Mouse (Mus musculus) hindbrain, postnatal 0 days (tissue): ENCODE measurements around the gene Capn5. TPM values are rescaled to one million over a fixed set of nuclear protein-coding genes. Genes with fewer than 3 reads are reported as not detected.

Experiments
- ATAC-seq: fragments of 200-750 bp; cut with Nextera tagmentation; 2 replicates; pipeline ENCODE4 v1.8.0; 2017; ENCODE audit warnings: mild to moderate bottlenecking, moderate TSS enrichment, moderate library complexity
- DNase-seq: peaks from one replicate; pipeline ENCODE4 v3.0.0-alpha.2; 2015; ENCODE audit warnings: low spot score
- H3K27ac ChIP-seq: fragments of 300-500 bp; sonication (generic); 2 replicates; pipeline ENCODE4 v1.5.1; 2014; ENCODE audit warnings: mild to moderate bottlenecking
- H3K27me3 ChIP-seq: fragments of 300-500 bp; sonication (generic); 2 replicates; pipeline ENCODE4 v1.6.1; 2014; ENCODE audit warnings: low read length, mixed read lengths; ENCODE audit not compliant: insufficient read depth
- H3K36me3 ChIP-seq: fragments of 300-500 bp; sonication (generic); 2 replicates; pipeline ENCODE4 v1.6.1; 2014; ENCODE audit warnings: low read length, mixed read lengths; ENCODE audit not compliant: insufficient read depth
- H3K4me1 ChIP-seq: fragments of 300-500 bp; sonication (generic); 2 replicates; pipeline ENCODE4 v1.6.1; 2014; ENCODE audit warnings: antibody characterized with exemption, low read length, mixed read lengths; ENCODE audit not compliant: insufficient read depth
- H3K4me2 ChIP-seq: fragments of 300-500 bp; sonication (generic); 2 replicates; pipeline ENCODE4 v1.6.1; 2014; ENCODE audit warnings: low read depth, mild to moderate bottlenecking, low read length, moderate library complexity, mixed read lengths
- H3K4me3 ChIP-seq: fragments of 300-500 bp; sonication (generic); 2 replicates; pipeline ENCODE4 v1.5.1; 2014; ENCODE audit warnings: low read length
- H3K9ac ChIP-seq: fragments of 300-500 bp; sonication (generic); replicated peaks from 2 replicates; pipeline ENCODE4 v1.6.1; 2014; ENCODE audit warnings: mild to moderate bottlenecking, low read length, moderate library complexity, mixed read lengths
- H3K9me3 ChIP-seq: fragments of 300-500 bp; sonication (generic); 2 replicates; pipeline ENCODE4 v1.6.1; 2016; ENCODE audit warnings: low read length, mixed read lengths
- CTCF ChIP-seq: IDR thresholded peaks from 2 replicates; pipeline ENCODE4 v1.5.1; 2016; ENCODE audit warnings: antibody characterized with exemption, control low read depth, low read depth
- WGBS: fragments of 180-500 bp; shearing (Covaris S2); extraction: QIAGEN DNeasy Blood & Tissue Kit; methylation state at CpG from one replicate; pipeline ENCODE4 v1.1.7; 2014; 5-methylcytosine and 5-hydroxymethylcytosine counted together
- polyA plus RNA-seq: library from polyadenylated mRNA; unstranded; fragments of >200 nt; fragmentation: Nextera tagmentation; extraction: Ambion mirVana; gene quantifications from 2 replicates; pipeline ENCODE4 v1.2.1, GENCODE M21; 2015
- total RNA-seq: library from RNA; depleted of rRNA; stranded (reverse); fragments of >200 nt; gene quantifications from 2 replicates; pipeline ENCODE4 v1.2.3, GENCODE M21; 2014; rRNA removed

The Capn5 gene
- total RNA-seq (48.5 and 59.0 TPM in 2 replicates), polyA plus RNA-seq (20.2 and 23.0 TPM in 2 replicates)

GRCm38 (mm10) chr7:98177929-98178559, at the start of gene Capn5:
TSS of gene Capn5 (minus strand) at chr7:98178274.
- Histone ChIP-seq H3K27ac (peak within 1 kb of the TSS; percentile 58; the same call in 1 of the 2 replicates), H3K27me3 (no peaks in the 10 kb centered on the region), H3K9me3 (no peaks in the 10 kb centered on the region), H3K4me3 (peak within 1 kb of the TSS; percentile 88), H3K4me1 (peaks cover 14% of the 10 kb centered on the region), H3K4me2 (peak within 1 kb of the TSS; percentile 87), H3K9ac (peak within 1 kb of the TSS; percentile 79), H3K36me3 (no peaks in the 10 kb centered on the region)
- WGBS, result under 1% methylated on average over 39 of the region's 44 CpGs
- peak; percentile 71 for TF ChIP-seq CTCF
- DNase-seq (peak; percentile 85), ATAC-seq (peak; percentile 92)

- Histone ChIP-seq H3K9me3 (no peaks in the 10 kb centered on the region), H3K9ac (no peak overlapping the region), H3K4me1 (no peaks in the 10 kb centered on the region), H3K36me3 (no peaks in the 10 kb centered on the region), H3K4me3 (no peak overlapping the region), H3K27me3 (no peaks in the 10 kb centered on the region), H3K4me2 (no peak overlapping the region), H3K27ac (no peak overlapping the region)
- TF ChIP-seq CTCF, result no peak
- 93% methylated on average over 4 of the region's 4 CpGs for WGBS
- ATAC-seq (no peak), DNase-seq (no peak)
Measured at GRCm38 (mm10) chr7:98223796-98224195, 45.7 kb upstream of the Capn5 start.

- H3K4me3 ChIP-seq, result no peak overlapping the region
- DNase-seq (peak; percentile 56), ATAC-seq (no peak)
- H3K4me1 ChIP-seq, result no peaks in the 10 kb centered on the region
- no peak for TF ChIP-seq CTCF
- H3K4me2 ChIP-seq, result no peak overlapping the region
- H3K27ac ChIP-seq, result no peak overlapping the region
- H3K9me3 ChIP-seq, result no peaks in the 10 kb centered on the region
- H3K36me3 ChIP-seq, result no peaks in the 10 kb centered on the region
- H3K27me3 ChIP-seq, result no peaks in the 10 kb centered on the region
- H3K9ac ChIP-seq, result no peak overlapping the region
Measured at GRCm38 (mm10) chr7:98216713-98217112, 38.6 kb upstream of the Capn5 start.

- no peak overlapping the region for H3K27ac ChIP-seq
- ATAC-seq (no peak), DNase-seq (no peak)
- H3K9me3 ChIP-seq, result no peaks in the 10 kb centered on the region
- no peak overlapping the region for H3K4me2 ChIP-seq
- H3K9ac ChIP-seq, result no peak overlapping the region
- 76% methylated on average over 4 of the region's 4 CpGs for WGBS
- H3K4me1 ChIP-seq, result no peaks in the 10 kb centered on the region
- no peak overlapping the region for H3K4me3 ChIP-seq
- no peaks in the 10 kb centered on the region for H3K36me3 ChIP-seq
- TF ChIP-seq CTCF, result no peak
- H3K27me3 ChIP-seq, result no peaks in the 10 kb centered on the region
Measured at GRCm38 (mm10) chr7:98202946-98203345, 24.9 kb upstream of the Capn5 start.

GRCm38 (mm10) chr7:98201493-98202028, 23.5 kb upstream of the Capn5 start:
- no peak overlapping the region for H3K4me3 ChIP-seq
- WGBS, result 92% methylated on average over 5 of the region's 5 CpGs
- DNase-seq (no peak), ATAC-seq (no peak)
- no peak overlapping the region for H3K27ac ChIP-seq
- H3K4me2 ChIP-seq, result no peak overlapping the region
- no peak for TF ChIP-seq CTCF
- H3K4me1 ChIP-seq, result no peaks in the 10 kb centered on the region
- H3K9ac ChIP-seq, result no peak overlapping the region
- no peaks in the 10 kb centered on the region for H3K36me3 ChIP-seq
- H3K9me3 ChIP-seq, result no peaks in the 10 kb centered on the region
- no peaks in the 10 kb centered on the region for H3K27me3 ChIP-seq

GRCm38 (mm10) chr7:98200396-98200795, 22.3 kb upstream of the Capn5 start:
- Histone ChIP-seq H3K4me1 (no peaks in the 10 kb centered on the region), H3K27ac (no peak overlapping the region), H3K9ac (no peak overlapping the region), H3K36me3 (no peaks in the 10 kb centered on the region), H3K4me3 (no peak overlapping the region), H3K4me2 (no peak overlapping the region), H3K9me3 (no peaks in the 10 kb centered on the region), H3K27me3 (peaks cover 7% of the 10 kb centered on the region; the same call in 1 of the 2 replicates)
- no peak for TF ChIP-seq CTCF
- ATAC-seq, result no peak
- no peak for DNase-seq
- 90% methylated on average over 3 of the region's 3 CpGs for WGBS

- ATAC-seq (no peak), DNase-seq (no peak)
- TF ChIP-seq CTCF, result no peak
- Histone ChIP-seq H3K27ac (no peak within 1 kb of the TSS), H3K4me1 (0 out of 2 replicates have a peak, but pooled peaks cover under 1% of the 10 kb centered on the region), H3K9me3 (no peaks in the 10 kb centered on the region), H3K4me3 (no peak within 1 kb of the TSS), H3K27me3 (peaks cover 10% of the 10 kb centered on the region; the same call in 1 of the 2 replicates), H3K36me3 (no peaks in the 10 kb centered on the region), H3K4me2 (no peak within 1 kb of the TSS), H3K9ac (no peak within 1 kb of the TSS)
- 92% methylated on average over 4 of the region's 4 CpGs for WGBS
Measured at GRCm38 (mm10) chr7:98199381-98199780, 21.3 kb upstream of the Capn5 start, which contains the start of gene B3gnt6. TSS of gene B3gnt6 (minus strand) at chr7:98199481.
